Mouse (Mus musculus): Measurements from ENCODE around the gene Scarf1.

GRCm38 (mm10) chr11:75533314-75534015, 20.1 kb downstream of the Scarf1 start:
- TF ChIP-seq CTCF (conservative IDR thresholded peaks at IDR 0.05; ENCODE audit: insufficient read depth, insufficient read length, low read depth, low read length) (no peak), POLR2A (IDR thresholded peaks at IDR 0.05; ENCODE audit: low read depth, low read length) (no peak)

All from kidney, adult 2 months (tissue).